Mouse (Mus musculus) ES-Bruce4 (cell line): Measurements from ENCODE around the gene Tnnc2. TPM values are rescaled to one million over a fixed set of nuclear protein-coding genes. Genes with fewer than 3 reads are reported as not detected.

Experiments used
- H3K27ac ChIP-seq: 2 replicates; pipeline ENCODE4 v1.5.1; 2012; ENCODE audit warnings: low read length, inconsistent platforms; ENCODE audit not compliant: insufficient read depth
- H3K27me3 ChIP-seq: 2 replicates; pipeline ENCODE4 v1.6.1; 2012; ENCODE audit warnings: mild to moderate bottlenecking, low read length, inconsistent platforms; ENCODE audit not compliant: control insufficient read depth, poor library complexity, insufficient read depth, severe bottlenecking
- H3K36me3 ChIP-seq: 2 replicates; pipeline ENCODE4 v1.6.1; 2012; ENCODE audit warnings: inconsistent platforms, mild to moderate bottlenecking, low read length, moderate library complexity; ENCODE audit not compliant: control insufficient read depth, poor library complexity, insufficient read depth, severe bottlenecking
- H3K4me1 ChIP-seq: one replicate; pipeline ENCODE4 v1.8.1; 2011; ENCODE audit warnings: low read length; ENCODE audit not compliant: control insufficient read depth, insufficient read depth
- H3K4me3 ChIP-seq: 2 replicates; pipeline ENCODE4 v1.5.1; 2011; ENCODE audit warnings: low read depth, mild to moderate bottlenecking, low read length
- H3K9ac ChIP-seq: 2 replicates; pipeline ENCODE4 v1.6.1; 2012; ENCODE audit warnings: low read depth, mild to moderate bottlenecking, inconsistent platforms; ENCODE audit not compliant: poor library complexity, severe bottlenecking
- H3K9me3 ChIP-seq: replicated peaks from 2 replicates; pipeline ENCODE4 v1.6.1; 2012; ENCODE audit warnings: mild to moderate bottlenecking, low read length, inconsistent platforms; ENCODE audit not compliant: control insufficient read depth, poor library complexity, insufficient read depth, severe bottlenecking
- CTCF ChIP-seq: IDR thresholded peaks from one replicate; pipeline ENCODE4 v1.8.1; 2011; ENCODE audit warnings: low read depth, low read length
- EP300 ChIP-seq: IDR thresholded peaks from 2 replicates; pipeline ENCODE4 v1.6.1; 2011; ENCODE audit warnings: low read depth, low read length; ENCODE audit not compliant: insufficient read depth
- POLR2A ChIP-seq: IDR thresholded peaks from one replicate; pipeline ENCODE4 v1.8.1; 2011; ENCODE audit warnings: low read length; ENCODE audit not compliant: insufficient read depth
- polyA plus RNA-seq: library from polyadenylated mRNA; stranded (reverse); fragments of >200 nt; gene quantifications from 2 replicates; pipeline ENCODE4 v1.2.4, GENCODE M21; 2011; ENCODE audit warnings: low read depth; ENCODE audit not compliant: missing spikeins, insufficient read depth, insufficient read length

Gene Tnnc2
- polyA plus RNA-seq, 1 experiment = 0.88 TPM

DNA sequence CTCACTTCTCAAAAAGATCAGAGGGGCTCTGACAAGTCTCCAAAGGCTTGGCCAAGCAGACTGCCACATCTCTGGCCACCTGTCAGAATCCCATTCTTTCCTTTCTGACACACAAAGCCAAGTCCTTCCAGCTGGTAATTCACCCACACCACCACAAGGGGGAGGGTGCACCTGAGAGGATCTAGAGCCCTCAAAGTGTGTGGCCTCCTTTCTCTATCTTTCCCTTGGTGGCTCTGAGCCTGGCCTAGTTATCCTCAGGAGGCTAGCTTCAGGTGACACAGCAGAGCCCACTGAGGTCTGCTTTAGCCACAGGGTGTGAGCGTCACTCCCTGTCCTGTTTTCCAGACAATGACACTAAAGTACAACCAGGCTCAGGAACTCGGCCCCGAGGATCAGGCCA is 13.5 kb upstream of the Tnnc2 start:
- TF ChIP-seq EP300 (no peak), CTCF (peak; percentile 55), POLR2A (no peak)
- no peaks in the 10 kb centered on the region for H3K9me3 ChIP-seq
- H3K9ac ChIP-seq = no peak overlapping the region
- no peaks in the 10 kb centered on the region for H3K27me3 ChIP-seq
- H3K36me3 ChIP-seq = peaks cover 12% of the 10 kb centered on the region
- peaks cover 12% of the 10 kb centered on the region for H3K4me1 ChIP-seq
- H3K4me3 ChIP-seq = no peak overlapping the region
- H3K27ac ChIP-seq = peak overlapping the region; percentile 10; the same call in 1 of the 2 replicates

- Histone ChIP-seq H3K4me1 (peaks cover 13% of the 10 kb centered on the region), H3K27ac (no peak overlapping the region), H3K36me3 (peaks cover 8% of the 10 kb centered on the region), H3K27me3 (no peaks in the 10 kb centered on the region), H3K9ac (no peak overlapping the region), H3K4me3 (no peak overlapping the region), H3K9me3 (no peaks in the 10 kb centered on the region)
- TF ChIP-seq EP300 = no peak
- TF ChIP-seq CTCF = no peak
- no peak for TF ChIP-seq POLR2A
Measured at GRCm38 (mm10) chr2:164792400-164793190, 12.8 kb upstream of the Tnnc2 start.

DNA sequence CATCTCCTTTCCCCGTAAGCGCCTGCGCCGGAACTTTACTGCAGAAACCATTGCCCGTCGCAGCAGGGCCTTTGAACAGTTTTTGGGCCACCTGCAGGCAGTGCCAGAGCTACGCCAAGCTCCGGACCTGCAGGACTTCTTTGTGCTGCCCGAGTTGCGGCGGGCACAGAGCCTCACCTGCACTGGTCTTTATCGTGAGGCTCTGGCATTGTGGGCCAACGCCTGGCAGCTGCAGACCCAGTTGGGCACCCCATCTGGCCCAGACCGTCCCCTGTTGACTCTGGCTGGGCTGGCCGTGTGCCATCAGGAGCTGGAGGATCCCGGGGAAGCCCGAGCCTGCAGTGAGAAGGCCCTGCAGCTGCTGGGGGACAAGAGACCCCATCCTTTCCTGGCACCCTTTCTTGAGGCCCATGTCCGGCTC is 12.1 kb upstream of the Tnnc2 start:
- H3K27me3 ChIP-seq = no peaks in the 10 kb centered on the region
- H3K4me1 ChIP-seq = peaks cover 13% of the 10 kb centered on the region
- H3K27ac ChIP-seq = no peak overlapping the region
- H3K4me3 ChIP-seq = no peak overlapping the region
- H3K9me3 ChIP-seq = no peaks in the 10 kb centered on the region
- TF ChIP-seq CTCF (no peak), EP300 (no peak), POLR2A (no peak)
- H3K36me3 ChIP-seq = peaks cover 5% of the 10 kb centered on the region; the same call in 1 of the 2 replicates
- no peak overlapping the region for H3K9ac ChIP-seq

DNA sequence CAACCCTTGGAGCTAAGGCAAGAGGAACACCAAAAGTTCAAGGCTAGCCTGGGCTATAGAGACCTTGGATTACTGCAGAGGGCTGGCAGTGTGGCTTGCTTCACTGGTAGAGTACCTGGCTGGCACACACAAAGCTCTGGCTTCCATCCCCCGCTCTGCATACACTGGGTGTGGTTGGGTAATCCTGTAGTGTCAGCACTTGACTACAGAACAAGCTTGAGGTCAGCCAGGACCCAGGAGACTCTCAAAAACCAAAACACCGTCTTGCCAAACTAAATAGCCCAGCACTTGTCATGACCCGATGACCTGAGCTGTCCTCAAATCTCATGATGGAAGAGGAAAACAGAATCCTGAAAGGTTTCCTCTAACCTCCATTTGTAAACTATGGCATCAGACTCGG is 10.7 kb upstream of the Tnnc2 start:
- Histone ChIP-seq H3K4me3 (no peak overlapping the region), H3K9ac (no peak overlapping the region), H3K36me3 (no peaks in the 10 kb centered on the region; the same call in 1 of the 2 replicates), H3K27ac (no peak overlapping the region), H3K27me3 (no peaks in the 10 kb centered on the region), H3K9me3 (no peaks in the 10 kb centered on the region), H3K4me1 (peaks cover 13% of the 10 kb centered on the region)
- TF ChIP-seq POLR2A (no peak), CTCF (no peak), EP300 (no peak)

GRCm38 (mm10) chr2:164788411-164788810 is 8.6 kb upstream of the Tnnc2 start:
- no peaks in the 10 kb centered on the region for H3K27me3 ChIP-seq
- TF ChIP-seq CTCF (no peak), EP300 (no peak), POLR2A (no peak)
- no peaks in the 10 kb centered on the region for H3K9me3 ChIP-seq
- peaks cover 13% of the 10 kb centered on the region for H3K4me1 ChIP-seq
- H3K4me3 ChIP-seq = no peak overlapping the region
- no peak overlapping the region for H3K27ac ChIP-seq
- H3K36me3 ChIP-seq = no peaks in the 10 kb centered on the region
- no peak overlapping the region for H3K9ac ChIP-seq

GRCm38 (mm10) chr2:164787779-164788178 is 8.0 kb upstream of the Tnnc2 start:
- H3K9me3 ChIP-seq = no peaks in the 10 kb centered on the region
- no peak for TF ChIP-seq CTCF
- no peak for TF ChIP-seq POLR2A
- TF ChIP-seq EP300 = no peak
- peaks cover 13% of the 10 kb centered on the region for H3K4me1 ChIP-seq
- H3K4me3 ChIP-seq = no peak overlapping the region
- no peak overlapping the region for H3K9ac ChIP-seq
- H3K27ac ChIP-seq = no peak overlapping the region
- H3K27me3 ChIP-seq = no peaks in the 10 kb centered on the region
- no peaks in the 10 kb centered on the region for H3K36me3 ChIP-seq
